Mouse (Mus musculus): ENCODE measurements at regions not wholly inside any gene's neighbourhood (a gene's known extent, or its start where the extent isn't known, plus 50 kb on each side); places are given as distances from the start of the nearest gene placed in this dataset.

- 72% methylated on average over 8 of the region's 8 CpGs for WGBS
- DNase-seq (ENCODE audit: low spot score) = peak; percentile 84
- no peak for TF ChIP-seq CTCF (IDR thresholded peaks at IDR 0.05)
- Histone ChIP-seq H3K36me3 (ENCODE audit: insufficient read depth, low read length) (no peaks in the 10 kb centered on the region), H3K9ac (replicated peaks; ENCODE audit: low read length, poor library complexity, severe bottlenecking) (no peak overlapping the region), H3K4me2 (ENCODE audit: low read depth, low read length, poor library complexity, severe bottlenecking) (no peak overlapping the region), H3K27me3 (ENCODE audit: insufficient read depth, low read length) (no peaks in the 10 kb centered on the region), H3K4me1 (ENCODE audit: insufficient read depth, low read length) (no peaks in the 10 kb centered on the region), H3K4me3 (ENCODE audit: low read depth, low read length) (no peak overlapping the region), H3K9me3 (ENCODE audit: low read length) (no peaks in the 10 kb centered on the region), H3K27ac (ENCODE audit: low read depth, low read length) (no peak overlapping the region)
- no peak; the same call in 1 of the 2 replicates for ATAC-seq (ENCODE audit: low FRiP score)
Measured at GRCm38 (mm10) chr2:159281558-159282320, 487.1 kb downstream of the Dhx35 start.

GRCm38 (mm10) chr2:159284100-159284499 is 489.5 kb downstream of the Dhx35 start:
- H3K27ac ChIP-seq (ENCODE audit: low read depth, low read length) = no peak overlapping the region
- H3K4me1 ChIP-seq (ENCODE audit: insufficient read depth, low read length) = no peaks in the 10 kb centered on the region
- H3K9ac ChIP-seq (replicated peaks; ENCODE audit: low read length, poor library complexity, severe bottlenecking) = no peak overlapping the region
- H3K36me3 ChIP-seq (ENCODE audit: insufficient read depth, low read length) = no peaks in the 10 kb centered on the region
- H3K27me3 ChIP-seq (ENCODE audit: insufficient read depth, low read length) = no peaks in the 10 kb centered on the region
- H3K4me2 ChIP-seq (ENCODE audit: low read depth, low read length, poor library complexity, severe bottlenecking) = no peak overlapping the region
- DNase-seq (ENCODE audit: low spot score) (peak; percentile 72), ATAC-seq (ENCODE audit: low FRiP score) (no peak)
- WGBS = 53% methylated on average over 5 of the region's 5 CpGs
- H3K9me3 ChIP-seq (ENCODE audit: low read length) = no peaks in the 10 kb centered on the region
- TF ChIP-seq CTCF (IDR thresholded peaks at IDR 0.05) = no peak
- no peak overlapping the region for H3K4me3 ChIP-seq (ENCODE audit: low read depth, low read length)

- no peak overlapping the region for H3K27ac ChIP-seq (ENCODE audit: low read depth, low read length)
- no peak for DNase-seq (ENCODE audit: low spot score)
Measured at GRCm38 (mm10) chr2:159284525-159285189, 490.1 kb downstream of the Dhx35 start.

GRCm38 (mm10) chr2:159287996-159288563 is 493.5 kb downstream of the Dhx35 start:
- no peak overlapping the region for H3K27ac ChIP-seq (ENCODE audit: low read depth, low read length)
- no peaks in the 10 kb centered on the region for H3K4me1 ChIP-seq (ENCODE audit: insufficient read depth, low read length)
- WGBS = 88% methylated on average over 6 of the region's 6 CpGs
- no peak overlapping the region for H3K9ac ChIP-seq (replicated peaks; ENCODE audit: low read length, poor library complexity, severe bottlenecking)
- no peak overlapping the region for H3K4me3 ChIP-seq (ENCODE audit: low read depth, low read length)
- H3K36me3 ChIP-seq (ENCODE audit: insufficient read depth, low read length) = no peaks in the 10 kb centered on the region
- ATAC-seq (ENCODE audit: low FRiP score) = no peak
- no peak overlapping the region for H3K4me2 ChIP-seq (ENCODE audit: low read depth, low read length, poor library complexity, severe bottlenecking)
- H3K27me3 ChIP-seq (ENCODE audit: insufficient read depth, low read length) = no peaks in the 10 kb centered on the region
- H3K9me3 ChIP-seq (ENCODE audit: low read length) = no peaks in the 10 kb centered on the region
- no peak for TF ChIP-seq CTCF (IDR thresholded peaks at IDR 0.05)
- peak; percentile 72 for DNase-seq (ENCODE audit: low spot score)

More at GRCm38 (mm10) chr2:159284525-159285189, 490.1 kb downstream of the Dhx35 start:
- 53% methylated on average over 8 of the region's 8 CpGs for WGBS
- Histone ChIP-seq H3K27me3 (ENCODE audit: insufficient read depth, low read length) (no peaks in the 10 kb centered on the region), H3K4me1 (ENCODE audit: insufficient read depth, low read length) (no peaks in the 10 kb centered on the region), H3K4me2 (ENCODE audit: low read depth, low read length, poor library complexity, severe bottlenecking) (no peak overlapping the region), H3K9ac (replicated peaks; ENCODE audit: low read length, poor library complexity, severe bottlenecking) (no peak overlapping the region), H3K9me3 (ENCODE audit: low read length) (no peaks in the 10 kb centered on the region), H3K36me3 (ENCODE audit: insufficient read depth, low read length) (no peaks in the 10 kb centered on the region), H3K4me3 (ENCODE audit: low read depth, low read length) (no peak overlapping the region)
- no peak for TF ChIP-seq CTCF (IDR thresholded peaks at IDR 0.05)
- ATAC-seq (ENCODE audit: low FRiP score) = no peak

GRCm38 (mm10) chr2:159290081-159290480 is 495.5 kb downstream of the Dhx35 start:
- WGBS = 94% methylated on average over 1 of the region's 1 CpGs
- TF ChIP-seq CTCF (IDR thresholded peaks at IDR 0.05) = no peak

GRCm38 (mm10) chr2:159307001-159307400 is 512.4 kb downstream of the Dhx35 start:
- no peaks in the 10 kb centered on the region for H3K36me3 ChIP-seq (ENCODE audit: insufficient read depth, low read length)
- ATAC-seq (ENCODE audit: low FRiP score) = no peak
- no peaks in the 10 kb centered on the region for H3K27me3 ChIP-seq (ENCODE audit: insufficient read depth, low read length)
- H3K4me1 ChIP-seq (ENCODE audit: insufficient read depth, low read length) = no peaks in the 10 kb centered on the region
- H3K4me3 ChIP-seq (ENCODE audit: low read depth, low read length) = no peak overlapping the region
- no peak for TF ChIP-seq CTCF (IDR thresholded peaks at IDR 0.05)
- H3K4me2 ChIP-seq (ENCODE audit: low read depth, low read length, poor library complexity, severe bottlenecking) = no peak overlapping the region
- H3K9me3 ChIP-seq (ENCODE audit: low read length) = no peaks in the 10 kb centered on the region
- WGBS = 48% methylated on average over 7 of the region's 7 CpGs
- H3K27ac ChIP-seq (ENCODE audit: low read depth, low read length) = no peak overlapping the region
- H3K9ac ChIP-seq (replicated peaks; ENCODE audit: low read length, poor library complexity, severe bottlenecking) = no peak overlapping the region
- peak; percentile 58 for DNase-seq (ENCODE audit: low spot score)

More at GRCm38 (mm10) chr2:159290081-159290480, 495.5 kb downstream of the Dhx35 start:
- Histone ChIP-seq H3K36me3 (ENCODE audit: insufficient read depth, low read length) (no peaks in the 10 kb centered on the region), H3K4me1 (ENCODE audit: insufficient read depth, low read length) (no peaks in the 10 kb centered on the region), H3K9me3 (ENCODE audit: low read length) (no peaks in the 10 kb centered on the region), H3K27ac (ENCODE audit: low read depth, low read length) (no peak overlapping the region), H3K4me2 (ENCODE audit: low read depth, low read length, poor library complexity, severe bottlenecking) (no peak overlapping the region), H3K27me3 (ENCODE audit: insufficient read depth, low read length) (no peaks in the 10 kb centered on the region), H3K9ac (replicated peaks; ENCODE audit: low read length, poor library complexity, severe bottlenecking) (no peak overlapping the region), H3K4me3 (ENCODE audit: low read depth, low read length) (no peak overlapping the region)
- no peak for DNase-seq (ENCODE audit: low spot score)
- no peak for ATAC-seq (ENCODE audit: low FRiP score)

All from midbrain, postnatal 0 days (tissue).